Mouse (Mus musculus): ENCODE results near the gene Ces2c. TPM values are rescaled to one million over a fixed set of nuclear protein-coding genes. Genes with fewer than 3 reads are reported as not detected.
"Not testable (repeated sequence)": the region's sequence is repeated elsewhere in the genome, so short reads cannot be mapped to it uniquely, and the experiment has no call there.

Gene Ces2c
- polyA plus RNA-seq, 1 experiment from 2014 or later, result not detected

- not testable (repeated sequence) for H3K27ac ChIP-seq (replicated peaks); H3K4me2 ChIP-seq; H3K9ac ChIP-seq; H3K36me3 ChIP-seq; ATAC-seq (ENCODE audit: low FRiP score, low read depth); H3K4me1 ChIP-seq (replicated peaks); H3K9me3 ChIP-seq; H3K4me3 ChIP-seq; H3K27me3 ChIP-seq
- no CpG with 5 or more reads among the region's 2 CpGs for WGBS
These were observed 22.0 kb downstream of the Ces2c start for GRCm38 (mm10) chr8:104868876-104869275.

- H3K9ac ChIP-seq; ATAC-seq (ENCODE audit: low FRiP score, low read depth); H3K27ac ChIP-seq (replicated peaks); H3K9me3 ChIP-seq; H3K4me1 ChIP-seq (replicated peaks); H3K36me3 ChIP-seq; H3K27me3 ChIP-seq; H3K4me2 ChIP-seq; H3K4me3 ChIP-seq: not testable (repeated sequence)
- WGBS, result no CpG with 5 or more reads among the region's 4 CpGs
These were observed 39.5 kb downstream of the Ces2c start for GRCm38 (mm10) chr8:104886223-104886926.

GRCm38 (mm10) chr8:104901746-104902145 is 54.9 kb downstream of the Ces2c start:
- Histone ChIP-seq H3K27me3 (no peaks in the 10 kb centered on the region), H3K27ac (replicated peaks) (no peak overlapping the region), H3K9me3 (no peaks in the 10 kb centered on the region), H3K9ac (no peak overlapping the region), H3K36me3 (no peaks in the 10 kb centered on the region), H3K4me1 (replicated peaks) (no peaks in the 10 kb centered on the region), H3K4me3 (no peak overlapping the region), H3K4me2 (no peak overlapping the region)
- ATAC-seq (ENCODE audit: low FRiP score, low read depth), result no peak
- 82% methylated on average over 2 of the region's 2 CpGs for WGBS

Other genes with a start within 250 kb of the Ces2c start
- gene Cdh16, start 222.7 kb upstream of the Ces2c start, polyA plus RNA-seq (2015; fragmentation: Nextera tagmentation; extraction: Ambion mirVana), result not detected in 2 replicates
- gene Rrad, start 215.7 kb upstream of the Ces2c start, polyA plus RNA-seq (2015; fragmentation: Nextera tagmentation; extraction: Ambion mirVana), result 3.0 and 3.9 TPM in 2 replicates
- gene Ciao2b, start 205.1 kb upstream of the Ces2c start, polyA plus RNA-seq (2015; fragmentation: Nextera tagmentation; extraction: Ambion mirVana), result 125 and 131 TPM in 2 replicates
- not detected in 2 replicates for gene Ces2a, start 113.1 kb upstream of the Ces2c start, polyA plus RNA-seq (2015; fragmentation: Nextera tagmentation; extraction: Ambion mirVana)
- gene Ces2b, start 15.5 kb upstream of the Ces2c start, polyA plus RNA-seq (2015; fragmentation: Nextera tagmentation; extraction: Ambion mirVana), result 0.18 and 0.28 TPM in 2 replicates
- gene Ces2e, start 79.2 kb downstream of the Ces2c start, polyA plus RNA-seq (2015; fragmentation: Nextera tagmentation; extraction: Ambion mirVana), result not detected in 2 replicates
- not detected in 2 replicates for gene Ces2f, start 100.3 kb downstream of the Ces2c start, polyA plus RNA-seq (2015; fragmentation: Nextera tagmentation; extraction: Ambion mirVana)
- not detected in 2 replicates for gene Ces2g, start 114.7 kb downstream of the Ces2c start, polyA plus RNA-seq (2015; fragmentation: Nextera tagmentation; extraction: Ambion mirVana)
- not detected in 2 replicates for gene Ces2h, start 153.8 kb downstream of the Ces2c start, polyA plus RNA-seq (2015; fragmentation: Nextera tagmentation; extraction: Ambion mirVana)
- gene Ces3a, start 201.5 kb downstream of the Ces2c start, polyA plus RNA-seq (2015; fragmentation: Nextera tagmentation; extraction: Ambion mirVana), result not detected in 2 replicates
- not detected in 2 replicates for gene Ces3b, start 236.7 kb downstream of the Ces2c start, polyA plus RNA-seq (2015; fragmentation: Nextera tagmentation; extraction: Ambion mirVana)

Measured in hindbrain, embryonic 15.5 days (tissue).